Mouse (Mus musculus): ENCODE results near the gene Cnih3. TPM values are rescaled to one million over a fixed set of nuclear protein-coding genes. Genes with fewer than 3 reads are reported as not detected.

The Cnih3 gene
- polyA plus RNA-seq, 1 experiment from 2014 or later = not detected

- Histone ChIP-seq H3K36me3 (ENCODE audit: inconsistent target) (no peaks in the 10 kb centered on the region), H3K4me3 (ENCODE audit: inconsistent target) (no peak overlapping the region), H3K79me2 (ENCODE audit: inconsistent target) (no peaks in the 10 kb centered on the region), H3K27ac (no peak overlapping the region)
- 23% methylated on average over 2 of the region's 2 CpGs for WGBS (ENCODE audit: missing documents)
These were observed 19.8 kb upstream of the Cnih3 start for GRCm38 (mm10) chr1:181332597-181332996.

- H3K4me3 ChIP-seq (ENCODE audit: inconsistent target) = no peak overlapping the region
- H3K27ac ChIP-seq = no peak overlapping the region
- H3K79me2 ChIP-seq (ENCODE audit: inconsistent target) = no peaks in the 10 kb centered on the region
- no peaks in the 10 kb centered on the region for H3K36me3 ChIP-seq (ENCODE audit: inconsistent target)
- 99% methylated on average over 6 of the region's 6 CpGs for WGBS (ENCODE audit: missing documents)
These were observed 18.0 kb upstream of the Cnih3 start for GRCm38 (mm10) chr1:181334329-181335018.

DNA sequence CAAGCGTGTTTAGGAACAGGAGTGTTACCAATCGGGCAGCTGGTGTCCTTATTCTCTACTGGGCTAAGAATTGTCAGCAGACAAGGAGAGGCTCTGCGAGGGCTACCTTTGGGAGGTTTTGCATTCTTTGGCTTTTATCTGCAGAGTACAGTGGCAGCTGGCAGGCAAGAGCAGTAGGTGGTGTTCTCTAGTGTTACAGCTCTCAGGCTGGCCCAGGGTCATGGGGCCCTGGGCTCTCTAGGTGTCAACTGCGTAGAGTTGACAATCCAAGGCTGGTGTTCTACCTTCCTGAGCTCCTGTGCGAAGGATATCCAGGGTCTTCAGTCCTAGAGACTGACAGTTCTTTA is 17.4 kb upstream of the Cnih3 start:
- H3K36me3 ChIP-seq (ENCODE audit: inconsistent target) = no peaks in the 10 kb centered on the region
- no peak overlapping the region for H3K4me3 ChIP-seq (ENCODE audit: inconsistent target)
- no peak overlapping the region for H3K27ac ChIP-seq
- no peaks in the 10 kb centered on the region for H3K79me2 ChIP-seq (ENCODE audit: inconsistent target)
- WGBS (ENCODE audit: missing documents) = 100% methylated on average over 5 of the region's 5 CpGs

DNA sequence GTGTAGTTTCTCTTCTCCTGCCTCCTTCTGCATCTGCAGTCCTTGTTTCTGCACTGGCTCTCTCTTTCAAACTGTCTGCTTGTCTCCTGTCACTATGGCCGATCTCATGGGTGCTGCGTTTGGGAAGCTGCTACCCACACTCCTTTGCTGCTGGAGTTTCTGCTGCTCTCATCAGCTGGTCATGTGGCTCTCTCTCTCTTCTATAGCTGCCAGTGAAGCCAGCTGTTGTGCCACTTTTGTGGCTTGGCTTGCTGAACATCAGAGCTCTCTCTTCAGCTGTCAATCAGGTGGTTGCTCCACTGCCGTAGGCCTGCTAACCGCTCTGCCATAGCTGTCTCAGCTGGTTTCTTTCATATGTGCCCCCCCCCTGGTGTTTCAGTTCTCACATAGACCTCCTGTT is 17.0 kb upstream of the Cnih3 start:
- H3K36me3 ChIP-seq (ENCODE audit: inconsistent target) = no peaks in the 10 kb centered on the region
- no peaks in the 10 kb centered on the region for H3K79me2 ChIP-seq (ENCODE audit: inconsistent target)
- H3K4me3 ChIP-seq (ENCODE audit: inconsistent target) = no peak overlapping the region
- no peak overlapping the region for H3K27ac ChIP-seq
- 94% methylated on average over 4 of the region's 4 CpGs for WGBS (ENCODE audit: missing documents)

DNA sequence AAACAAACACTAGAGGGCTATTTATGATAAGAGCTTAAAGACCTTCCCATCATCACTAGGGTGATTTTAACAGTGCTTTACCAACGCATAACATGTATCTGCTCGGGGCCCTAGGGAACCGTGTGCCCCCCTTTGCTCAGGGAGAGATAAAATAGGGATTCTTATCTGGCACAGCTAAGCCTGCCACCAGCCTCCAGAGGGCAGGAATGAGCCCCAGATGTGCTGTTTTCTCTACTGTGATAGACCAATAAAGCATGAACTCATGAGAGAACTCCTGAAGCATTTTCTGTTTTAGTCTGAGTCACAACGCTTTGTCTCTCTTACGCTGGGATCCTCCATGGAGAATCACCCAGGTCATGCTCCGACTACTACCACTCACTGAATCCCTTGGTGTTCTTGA is 15.6 kb upstream of the Cnih3 start:
- H3K79me2 ChIP-seq (ENCODE audit: inconsistent target) = no peaks in the 10 kb centered on the region
- 90% methylated on average over 6 of the region's 6 CpGs for WGBS (ENCODE audit: missing documents)
- no peak overlapping the region for H3K4me3 ChIP-seq (ENCODE audit: inconsistent target)
- no peaks in the 10 kb centered on the region for H3K36me3 ChIP-seq (ENCODE audit: inconsistent target)
- H3K27ac ChIP-seq = no peak overlapping the region

- Histone ChIP-seq H3K4me3 (ENCODE audit: inconsistent target) (no peak overlapping the region), H3K36me3 (ENCODE audit: inconsistent target) (no peaks in the 10 kb centered on the region), H3K27ac (no peak overlapping the region), H3K79me2 (ENCODE audit: inconsistent target) (no peaks in the 10 kb centered on the region)
- 90% methylated on average over 6 of the region's 6 CpGs for WGBS (ENCODE audit: missing documents)
These were observed 13.3 kb upstream of the Cnih3 start for GRCm38 (mm10) chr1:181339106-181339505.

DNA sequence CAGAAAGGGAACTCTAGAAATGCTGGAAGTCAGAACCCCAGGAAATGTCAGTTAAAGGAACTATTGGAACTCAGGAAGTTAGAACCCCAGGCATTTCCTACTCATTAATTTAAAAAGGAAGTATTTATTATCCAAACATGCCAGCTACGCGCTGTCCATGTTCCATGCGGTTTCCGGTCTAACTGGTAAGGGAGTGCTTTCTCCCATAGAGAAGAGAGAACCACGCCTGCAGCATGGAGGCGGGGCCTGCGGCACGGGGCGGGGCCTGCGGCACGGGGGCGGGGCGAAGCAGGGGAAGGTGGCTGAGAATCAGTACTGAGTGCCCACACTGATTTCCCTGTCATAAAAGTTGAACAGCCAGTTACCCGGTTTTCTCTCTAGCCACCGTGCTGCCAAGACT is 6.9 kb upstream of the Cnih3 start:
- Histone ChIP-seq H3K79me2 (ENCODE audit: inconsistent target) (no peaks in the 10 kb centered on the region), H3K36me3 (ENCODE audit: inconsistent target) (no peaks in the 10 kb centered on the region), H3K27ac (no peak overlapping the region), H3K4me3 (ENCODE audit: inconsistent target) (no peak overlapping the region)
- WGBS (ENCODE audit: missing documents) = 6% methylated on average over 15 of the region's 15 CpGs

DNA sequence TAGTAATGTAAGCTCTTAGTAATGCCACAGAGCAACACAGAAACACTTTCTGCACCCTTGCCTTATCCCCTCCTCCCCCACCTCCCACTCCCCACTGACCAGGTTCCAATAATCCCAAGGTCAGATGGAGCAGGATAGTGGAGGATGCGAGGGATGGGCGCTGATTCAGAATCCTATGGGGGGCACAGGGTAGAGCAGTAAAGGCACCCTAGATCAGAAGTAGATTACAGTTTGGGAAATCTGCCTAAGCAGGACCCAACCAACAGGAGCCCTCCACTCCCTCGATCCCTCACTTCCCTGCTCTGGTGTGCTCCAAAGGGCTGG is 423 bp upstream of the Cnih3 start:
- Histone ChIP-seq H3K4me3 (ENCODE audit: inconsistent target) (no peak overlapping the region), H3K36me3 (ENCODE audit: inconsistent target) (no peaks in the 10 kb centered on the region), H3K79me2 (ENCODE audit: inconsistent target) (no peaks in the 10 kb centered on the region), H3K27ac (no peak overlapping the region)
- 20% methylated on average over 3 of the region's 3 CpGs for whole genome bisulfite sequencing (ENCODE audit: missing documents)

GRCm38 (mm10) chr1:181353200-181354097 is 1.0 kb downstream of the Cnih3 start:
- H3K4me3 ChIP-seq (ENCODE audit: inconsistent target) = no peak overlapping the region
- H3K36me3 ChIP-seq (ENCODE audit: inconsistent target) = no peaks in the 10 kb centered on the region
- 3% methylated on average over 33 of the region's 33 CpGs for WGBS (ENCODE audit: missing documents)
- H3K79me2 ChIP-seq (ENCODE audit: inconsistent target) = no peaks in the 10 kb centered on the region
- no peak overlapping the region for H3K27ac ChIP-seq

DNA sequence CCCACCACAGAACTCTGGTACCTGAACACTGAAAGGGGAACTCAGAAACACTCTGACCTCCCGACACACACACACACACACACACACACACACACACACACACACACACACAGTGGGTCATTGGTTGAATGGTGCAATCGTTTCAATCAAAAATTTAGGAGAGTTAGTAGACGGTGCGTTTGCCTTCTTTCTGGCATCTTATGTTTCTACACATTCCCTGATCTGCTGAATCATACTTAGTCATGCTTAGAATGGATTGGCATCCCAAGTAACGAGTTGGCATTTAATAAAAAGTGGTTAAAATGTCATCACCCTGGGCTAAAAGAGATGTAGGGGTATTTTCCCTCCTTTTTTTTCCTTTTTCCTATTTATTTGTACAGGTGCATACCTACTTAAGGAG is 3.3 kb downstream of the Cnih3 start:
- Histone ChIP-seq H3K36me3 (ENCODE audit: inconsistent target) (no peaks in the 10 kb centered on the region), H3K79me2 (ENCODE audit: inconsistent target) (no peaks in the 10 kb centered on the region), H3K4me3 (ENCODE audit: inconsistent target) (no peak overlapping the region), H3K27ac (no peak overlapping the region)
- WGBS (ENCODE audit: missing documents) = 6% methylated on average over 4 of the region's 5 CpGs

GRCm38 (mm10) chr1:181357870-181358269 is 5.4 kb downstream of the Cnih3 start:
- Histone ChIP-seq H3K4me3 (ENCODE audit: inconsistent target) (no peak overlapping the region), H3K27ac (no peak overlapping the region), H3K79me2 (ENCODE audit: inconsistent target) (no peaks in the 10 kb centered on the region), H3K36me3 (ENCODE audit: inconsistent target) (no peaks in the 10 kb centered on the region)
- WGBS (ENCODE audit: missing documents) = 60% methylated on average over 2 of the region's 2 CpGs

- H3K4me3 ChIP-seq (ENCODE audit: inconsistent target) = no peak overlapping the region
- no peak overlapping the region for H3K27ac ChIP-seq
- 14% methylated on average over 7 of the region's 7 CpGs for WGBS (ENCODE audit: missing documents)
- H3K79me2 ChIP-seq (ENCODE audit: inconsistent target) = no peaks in the 10 kb centered on the region
- no peaks in the 10 kb centered on the region for H3K36me3 ChIP-seq (ENCODE audit: inconsistent target)
These were observed 6.1 kb downstream of the Cnih3 start for GRCm38 (mm10) chr1:181358526-181358925.

GRCm38 (mm10) chr1:181360732-181361131 is 8.3 kb downstream of the Cnih3 start:
- H3K79me2 ChIP-seq (ENCODE audit: inconsistent target) = no peaks in the 10 kb centered on the region
- 97% methylated on average over 3 of the region's 3 CpGs for WGBS (ENCODE audit: missing documents)

DNA sequence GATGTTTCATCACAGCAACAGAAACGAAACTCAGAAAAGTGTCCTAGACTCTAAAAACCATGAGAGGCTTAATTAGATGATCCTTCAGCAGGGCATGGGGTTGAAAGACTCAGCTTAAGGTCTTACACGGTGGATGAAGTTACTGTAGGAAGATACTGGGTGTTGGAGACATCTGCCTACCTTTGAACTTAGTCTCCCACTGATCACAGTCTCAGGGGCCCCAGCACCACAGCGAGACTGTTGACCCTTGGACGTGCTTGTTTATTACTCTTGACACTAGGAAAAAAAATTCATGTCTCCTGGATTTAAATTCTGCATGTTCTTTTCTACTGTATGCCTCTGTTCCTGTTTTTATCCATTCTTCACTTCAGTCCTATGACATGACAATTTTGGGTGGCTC is 11.6 kb downstream of the Cnih3 start:
- Histone ChIP-seq H3K4me3 (ENCODE audit: inconsistent target) (no peak overlapping the region), H3K79me2 (ENCODE audit: inconsistent target) (no peaks in the 10 kb centered on the region), H3K27ac (no peak overlapping the region), H3K36me3 (ENCODE audit: inconsistent target) (no peaks in the 10 kb centered on the region)
- WGBS (ENCODE audit: missing documents) = 79% methylated on average over 4 of the region's 4 CpGs

More at GRCm38 (mm10) chr1:181360732-181361131, 8.3 kb downstream of the Cnih3 start:
- Histone ChIP-seq H3K27ac (no peak overlapping the region), H3K36me3 (ENCODE audit: inconsistent target) (no peaks in the 10 kb centered on the region), H3K4me3 (ENCODE audit: inconsistent target) (no peak overlapping the region)

DNA sequence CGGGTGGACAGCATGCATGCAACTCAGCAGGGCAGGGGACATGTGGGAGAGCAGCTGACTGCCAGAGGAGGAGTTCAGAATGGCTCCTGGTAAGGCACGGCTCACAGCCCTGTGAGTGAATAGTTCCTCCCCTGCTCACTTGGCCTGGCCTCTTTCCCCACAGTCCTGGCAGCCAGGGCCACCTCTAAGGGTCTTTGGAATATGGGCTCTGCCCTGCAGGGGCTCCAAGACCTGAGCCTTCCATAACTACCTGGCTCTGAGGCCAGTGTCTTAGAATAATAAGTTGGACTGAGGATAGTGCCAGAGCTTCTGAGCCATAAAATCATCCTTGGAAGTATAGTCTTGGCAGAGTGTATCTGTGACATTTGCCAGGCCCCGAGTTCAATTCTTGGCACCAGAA is 12.9 kb downstream of the Cnih3 start:
- WGBS (ENCODE audit: missing documents) = 87% methylated on average over 3 of the region's 3 CpGs
- H3K79me2 ChIP-seq (ENCODE audit: inconsistent target) = no peaks in the 10 kb centered on the region
- no peaks in the 10 kb centered on the region for H3K36me3 ChIP-seq (ENCODE audit: inconsistent target)
- no peak overlapping the region for H3K4me3 ChIP-seq (ENCODE audit: inconsistent target)
- no peak overlapping the region for H3K27ac ChIP-seq
